Mouse (Mus musculus) forebrain, embryonic 12.5 days (tissue): Measurements from ENCODE around the gene Pvr. TPM values are rescaled to one million over a fixed set of nuclear protein-coding genes. Genes with fewer than 3 reads are reported as not detected.

Experiments used
- ATAC-seq: fragments of 200-750 bp; cut with Nextera tagmentation; 2 replicates; pipeline ENCODE4 v1.8.0; 2017; ENCODE audit warnings: moderate TSS enrichment; ENCODE audit not compliant: low FRiP score
- H3K27ac ChIP-seq: fragments of 300-500 bp; sonication (generic); 2 replicates; pipeline ENCODE4 v1.5.1; 2016; ENCODE audit warnings: mild to moderate bottlenecking
- H3K27me3 ChIP-seq: fragments of 300-500 bp; sonication (generic); 2 replicates; pipeline ENCODE4 v1.6.1; 2016; ENCODE audit warnings: mild to moderate bottlenecking
- H3K36me3 ChIP-seq: fragments of 300-500 bp; sonication (generic); replicated peaks from 2 replicates; pipeline ENCODE4 v1.6.1; 2016; ENCODE audit warnings: mild to moderate bottlenecking
- H3K4me1 ChIP-seq: fragments of 300-500 bp; sonication (generic); 2 replicates; pipeline ENCODE4 v1.6.1; 2016
- H3K4me2 ChIP-seq: fragments of 300-500 bp; sonication (generic); 2 replicates; pipeline ENCODE4 v1.6.1; 2016; ENCODE audit warnings: mild to moderate bottlenecking, moderate library complexity
- H3K4me3 ChIP-seq: fragments of 300-500 bp; sonication (generic); replicated peaks from 2 replicates; pipeline ENCODE4 v1.5.1; 2016; ENCODE audit warnings: mild to moderate bottlenecking
- H3K9ac ChIP-seq: fragments of 300-500 bp; sonication (generic); 2 replicates; pipeline ENCODE4 v1.6.1; 2016; ENCODE audit warnings: mild to moderate bottlenecking
- H3K9me3 ChIP-seq: fragments of 300-500 bp; sonication (generic); 2 replicates; pipeline ENCODE4 v1.6.1; 2016
- WGBS: fragments of 180-500 bp; shearing (Covaris S2); methylation state at CpG from one replicate; pipeline ENCODE4 v1.1.7; 2016; 5-methylcytosine and 5-hydroxymethylcytosine counted together
- polyA plus RNA-seq: library from polyadenylated mRNA; unstranded; fragments of >200 nt; fragmentation: Nextera tagmentation; extraction: Ambion mirVana; gene quantifications from 2 replicates; pipeline ENCODE4 v1.2.1, GENCODE M21; 2016

Pvr gene
- polyA plus RNA-seq, 1 experiment from 2014 or later, result 4.3 TPM

DNA sequence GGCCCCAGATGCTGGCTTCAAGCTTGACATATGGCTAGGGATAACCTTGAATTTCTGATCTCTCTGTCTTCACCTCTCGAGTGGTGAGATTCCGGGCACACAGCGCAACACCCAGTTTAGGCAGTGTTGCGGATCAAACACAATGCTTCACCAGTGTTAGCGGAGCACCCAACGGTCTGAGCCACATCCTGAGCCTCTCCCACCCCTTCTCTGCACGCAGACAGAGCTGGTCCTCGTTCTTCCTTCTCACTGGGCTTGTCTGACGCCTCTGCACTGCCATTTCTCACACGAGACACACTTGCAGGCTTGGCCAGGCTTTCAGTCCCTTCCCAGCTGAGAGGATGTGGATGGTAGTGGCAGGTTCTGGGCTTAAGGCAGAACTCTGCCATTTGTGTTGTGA lies 61.2 kb downstream of the Pvr start:
- WGBS, result 76% methylated on average over 10 of the region's 10 CpGs
- no peaks in the 10 kb centered on the region for H3K4me1 ChIP-seq
- peaks cover 10% of the 10 kb centered on the region; the same call in 1 of the 2 replicates for H3K27me3 ChIP-seq
- H3K36me3 ChIP-seq, result no peaks in the 10 kb centered on the region
- no peak overlapping the region for H3K4me3 ChIP-seq
- H3K9me3 ChIP-seq, result no peaks in the 10 kb centered on the region
- H3K4me2 ChIP-seq, result no peak overlapping the region
- H3K9ac ChIP-seq, result no peak overlapping the region
- no peak overlapping the region for H3K27ac ChIP-seq
- ATAC-seq, result no peak

GRCm38 (mm10) chr7:19856283-19856682 lies 64.7 kb downstream of the Pvr start:
- H3K27ac ChIP-seq, result no peak overlapping the region
- no peak overlapping the region for H3K4me2 ChIP-seq
- no peak overlapping the region for H3K4me3 ChIP-seq
- 82% methylated on average over 6 of the region's 6 CpGs for WGBS
- no peak for ATAC-seq
- H3K36me3 ChIP-seq, result no peaks in the 10 kb centered on the region
- H3K9me3 ChIP-seq, result no peaks in the 10 kb centered on the region
- peaks cover 7% of the 10 kb centered on the region; the same call in 1 of the 2 replicates for H3K4me1 ChIP-seq
- H3K27me3 ChIP-seq, result peaks cover 26% of the 10 kb centered on the region
- no peak overlapping the region for H3K9ac ChIP-seq

GRCm38 (mm10) chr7:19855663-19856062 lies 65.3 kb downstream of the Pvr start:
- Histone ChIP-seq H3K27me3 (peaks cover 30% of the 10 kb centered on the region), H3K27ac (no peak overlapping the region), H3K4me2 (no peak overlapping the region), H3K4me3 (no peak overlapping the region), H3K9me3 (no peaks in the 10 kb centered on the region), H3K4me1 (peaks cover 7% of the 10 kb centered on the region; the same call in 1 of the 2 replicates), H3K36me3 (no peaks in the 10 kb centered on the region), H3K9ac (no peak overlapping the region)
- 83% methylated on average over 5 of the region's 5 CpGs for WGBS
- ATAC-seq, result no peak

Other genes with a start within 250 kb of the Pvr start
- not detected in 2 replicates for gene Apoc2, start 243.2 kb downstream of the Pvr start, polyA plus RNA-seq
- not detected in 2 replicates for gene Gm44805, start 239.7 kb downstream of the Pvr start, polyA plus RNA-seq
- not detected in 2 replicates for gene Apoc4, start 239.7 kb downstream of the Pvr start, polyA plus RNA-seq
- 0.73 and 1.2 TPM in 2 replicates for gene Apoc1, start 228.5 kb downstream of the Pvr start, polyA plus RNA-seq
- gene Apoe, start 222.0 kb downstream of the Pvr start, polyA plus RNA-seq, result 115 and 128 TPM in 2 replicates
- gene Tomm40, start 205.7 kb downstream of the Pvr start, polyA plus RNA-seq, result 136 and 149 TPM in 2 replicates
- gene Nectin2, start 170.7 kb downstream of the Pvr start, polyA plus RNA-seq, result 45.9 and 47.3 TPM in 2 replicates
- 8.9 and 10.9 TPM in 2 replicates for gene Bcam, start 150.1 kb downstream of the Pvr start, polyA plus RNA-seq
- 0.47 and 0.56 TPM in 2 replicates for gene Cblc, start 124.4 kb downstream of the Pvr start, polyA plus RNA-seq
- 0.62 and 0.96 TPM in 2 replicates for gene Bcl3, start 98.4 kb downstream of the Pvr start, polyA plus RNA-seq
- 0.65 and 1.3 TPM in 2 replicates for gene Gm19345, start 69.2 kb downstream of the Pvr start, polyA plus RNA-seq
- not detected in 2 replicates for gene Ceacam16, start 59.9 kb downstream of the Pvr start, polyA plus RNA-seq
- not detected in 2 replicates for gene Ceacam19, start 33.2 kb downstream of the Pvr start, polyA plus RNA-seq
- gene Igsf23, start 29.6 kb upstream of the Pvr start, polyA plus RNA-seq, result not detected in 2 replicates
- not detected in 2 replicates for gene Ceacam20, start 44.3 kb upstream of the Pvr start, polyA plus RNA-seq
- not detected in 2 replicates for gene Nlrp9b, start 70.3 kb upstream of the Pvr start, polyA plus RNA-seq
- gene Vmn1r91, start 178.5 kb upstream of the Pvr start, polyA plus RNA-seq, result not detected in 2 replicates
- gene Gm16442, start 201.4 kb upstream of the Pvr start, polyA plus RNA-seq, result not detected in 2 replicates
- gene Vmn1r93, start 217.9 kb upstream of the Pvr start, polyA plus RNA-seq, result not detected in 2 replicates
- not detected in 2 replicates for gene Vmn1r94, start 247.2 kb upstream of the Pvr start, polyA plus RNA-seq